Mouse (Mus musculus) hematopoietic stem cell, adult 5-6 weeks (primary cell): ENCODE results near the gene Ccl22. TPM values are rescaled to one million over a fixed set of nuclear protein-coding genes. Genes with fewer than 3 reads are reported as not detected.

ENCODE experiments used
- ATAC-seq, 2 experiments: fragments of 125-278 bp in 1 of 2; replicated peaks in 1 of 2; 2 replicates each; pipeline ENCODE4 v1.8.0; 2016 to 2017; ENCODE audit warnings: inconsistent platforms in 2 of 2, mild to moderate bottlenecking in 2 of 2, moderate number of reproducible peaks in 2 of 2, low read depth in 1 of 2, moderate TSS enrichment in 1 of 2; ENCODE audit not compliant: low FRiP score in 2 of 2, poor library complexity in 2 of 2, severe bottlenecking in 2 of 2, insufficient read depth in 1 of 2, low TSS enrichment in 1 of 2
- total RNA-seq: library from RNA; stranded (forward); fragments of 172-1452, 232-1000 nt; gene quantifications from 2 replicates; pipeline ENCODE4 v1.2.3, GENCODE M21; 2017

The Ccl22 gene
- not detected in 2 replicates for total RNA-seq

GRCm38 (mm10) chr8:94745476-94746184 is at the start of gene Ccl22:
Gene Ccl22 (plus strand): TSS chr8:94745590.
- ATAC-seq: no peak

GRCm38 (mm10) chr8:94695994-94696384 is 49.4 kb upstream of the Ccl22 start, which contains the start of gene Pllp:
Gene Pllp (minus strand): TSS chr8:94696278.
- peak in 1 of 2 experiments; percentile 70; a peak in 2 of 4 replicates for ATAC-seq

GRCm38 (mm10) chr8:94696566-94696965 is 48.8 kb upstream of the Ccl22 start:
- no peak for ATAC-seq

GRCm38 (mm10) chr8:94697956-94698355 is 47.4 kb upstream of the Ccl22 start:
- no peak for ATAC-seq

- no peak for ATAC-seq
These were observed 46.0 kb upstream of the Ccl22 start for GRCm38 (mm10) chr8:94699366-94699765.

- ATAC-seq: no peak
These were observed 44.9 kb upstream of the Ccl22 start for GRCm38 (mm10) chr8:94700421-94700935.

GRCm38 (mm10) chr8:94702156-94702555 is 43.2 kb upstream of the Ccl22 start:
- ATAC-seq: no peak

- peak; percentile 62 to 76 for ATAC-seq
These were observed 42.3 kb upstream of the Ccl22 start for GRCm38 (mm10) chr8:94702844-94703813.

GRCm38 (mm10) chr8:94703972-94704668 is 41.3 kb upstream of the Ccl22 start:
- peak; percentile 68 to 78 for ATAC-seq

- ATAC-seq: 0 out of 4 replicates have a peak, but pooled peaks of 1 of the 2 experiments have one; percentile 22
These were observed 40.8 kb upstream of the Ccl22 start for GRCm38 (mm10) chr8:94704669-94704984.

GRCm38 (mm10) chr8:94705581-94706245 is 39.7 kb upstream of the Ccl22 start:
- no peak for ATAC-seq

- ATAC-seq: no peak
These were observed 38.5 kb upstream of the Ccl22 start for GRCm38 (mm10) chr8:94706732-94707395.

GRCm38 (mm10) chr8:94710336-94710735 is 35.1 kb upstream of the Ccl22 start:
- no peak for ATAC-seq

GRCm38 (mm10) chr8:94711160-94711718 is 34.2 kb upstream of the Ccl22 start:
- peak; percentile 88 to 95 for ATAC-seq

GRCm38 (mm10) chr8:94714556-94714955 is 30.8 kb upstream of the Ccl22 start:
- no peak for ATAC-seq

- ATAC-seq: no peak
These were observed 29.5 kb upstream of the Ccl22 start for GRCm38 (mm10) chr8:94715871-94716270.
